Mouse (Mus musculus): Measurements from ENCODE around the gene Nlgn2.

- TF ChIP-seq POLR2A (IDR thresholded peaks at IDR 0.05; ENCODE audit: control insufficient read depth, extremely low read depth, insufficient read depth, low read length, poor library complexity) (no peak), CTCF (IDR thresholded peaks at IDR 0.05; ENCODE audit: borderline replicate concordance, control insufficient read depth, extremely low read depth, insufficient read depth, low read length, poor library complexity) (no peak)
Measured at GRCm38 (mm10) chr11:69878399-69878798, 40.8 kb upstream of the Nlgn2 start.

All from thymus, adult 2 months (tissue).